Mouse (Mus musculus) limb, embryonic 15.5 days (tissue): Measurements from ENCODE around the gene Trmt10a. TPM values are rescaled to one million over a fixed set of nuclear protein-coding genes. Genes with fewer than 3 reads are reported as not detected.

ENCODE experiments used
- ATAC-seq: fragments of 200-750 bp; cut with Nextera tagmentation; 2 replicates; pipeline ENCODE4 v1.8.0; 2017; ENCODE audit warnings: low read depth, moderate TSS enrichment; ENCODE audit not compliant: insufficient number of reproducible peaks, low FRiP score, low TSS enrichment
- H3K27ac ChIP-seq: fragments of 300-500 bp; sonication (generic); 2 replicates; pipeline ENCODE4 v1.5.1; 2015; ENCODE audit warnings: moderate library complexity, mild to moderate bottlenecking, inconsistent platforms
- H3K27me3 ChIP-seq: fragments of 300-500 bp; sonication (generic); 2 replicates; pipeline ENCODE4 v1.6.1; 2015; ENCODE audit warnings: inconsistent platforms
- H3K36me3 ChIP-seq: fragments of 300-500 bp; sonication (generic); 2 replicates; pipeline ENCODE4 v1.6.1; 2015; ENCODE audit warnings: inconsistent platforms
- H3K4me1 ChIP-seq: fragments of 300-500 bp; sonication (generic); 2 replicates; pipeline ENCODE4 v1.6.1; 2015; ENCODE audit warnings: inconsistent platforms
- H3K4me2 ChIP-seq: fragments of 300-500 bp; sonication (generic); 2 replicates; pipeline ENCODE4 v1.6.1; 2015; ENCODE audit warnings: mild to moderate bottlenecking, inconsistent platforms
- H3K4me3 ChIP-seq: fragments of 300-500 bp; sonication (generic); 2 replicates; pipeline ENCODE4 v1.5.1; 2015; ENCODE audit warnings: mild to moderate bottlenecking, inconsistent platforms
- H3K9ac ChIP-seq: fragments of 300-500 bp; sonication (generic); 2 replicates; pipeline ENCODE4 v1.6.1; 2015; ENCODE audit warnings: inconsistent platforms
- H3K9me3 ChIP-seq: fragments of 300-500 bp; sonication (generic); 2 replicates; pipeline ENCODE4 v1.6.1; 2016; ENCODE audit warnings: inconsistent platforms
- WGBS: fragments of 180-500 bp; shearing (Covaris S2); methylation state at CpG from one replicate; pipeline ENCODE4 v1.1.7; 2015; 5-methylcytosine and 5-hydroxymethylcytosine counted together
- polyA plus RNA-seq: library from polyadenylated mRNA; unstranded; fragments of >200 nt; fragmentation: Nextera tagmentation; extraction: Ambion mirVana; gene quantifications from 2 replicates; pipeline ENCODE4 v1.2.1, GENCODE M21; 2015

Trmt10a gene
- polyA plus RNA-seq, result 9.0 and 9.9 TPM in 2 replicates

DNA sequence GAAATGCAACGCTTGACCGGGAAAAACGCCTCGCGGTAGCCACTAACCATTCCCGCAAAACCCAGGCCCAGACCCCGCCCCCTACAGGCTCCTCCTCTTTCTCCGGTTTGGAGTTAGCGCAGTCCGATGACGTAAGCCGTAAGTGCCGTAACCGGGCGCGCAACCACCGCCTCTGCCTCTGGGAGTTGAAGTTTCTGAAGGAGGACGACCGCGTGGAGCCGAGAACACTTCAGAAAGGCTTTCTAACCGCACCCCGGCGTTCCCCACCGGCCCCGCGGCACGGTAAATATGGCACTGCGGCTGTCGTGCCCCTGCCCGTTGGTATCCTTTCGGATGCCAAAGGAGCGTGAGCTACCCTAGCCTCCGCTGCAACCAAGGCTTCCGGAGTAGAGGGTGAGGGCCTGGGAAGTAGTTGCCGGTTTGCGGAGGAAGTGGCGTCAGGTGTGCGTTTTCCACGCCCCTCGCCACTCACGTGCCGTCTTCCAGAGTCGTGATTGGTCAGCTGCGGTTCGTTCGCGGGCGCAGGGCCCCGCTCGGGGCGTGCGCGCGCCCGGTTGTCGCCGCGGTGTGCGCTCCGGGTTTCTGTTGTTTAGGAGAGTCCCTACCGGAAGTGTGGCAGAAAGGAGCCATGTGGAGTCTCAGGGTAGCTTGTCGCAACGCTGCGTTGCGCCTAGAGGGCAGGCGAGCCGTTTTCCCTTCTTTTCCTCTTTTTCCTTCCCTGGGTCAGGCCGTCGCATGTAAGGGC lies at the start of gene Trmt10a:
Gene Trmt10a (plus strand): TSS at position 134 of the 745 bp plus-strand sequence.
- H3K27me3 ChIP-seq, result no peaks in the 10 kb centered on the region
- peaks cover 3% of the 10 kb centered on the region; the same call in 1 of the 2 replicates for H3K4me1 ChIP-seq
- under 1% methylated on average over 70 of the region's 70 CpGs for WGBS
- H3K27ac ChIP-seq, result peak within 1 kb of the TSS; percentile 100
- H3K9me3 ChIP-seq, result no peaks in the 10 kb centered on the region
- peak within 1 kb of the TSS; percentile 80 for H3K9ac ChIP-seq
- ATAC-seq, result peak; percentile 99
- peak within 1 kb of the TSS; percentile 59 for H3K4me2 ChIP-seq
- H3K4me3 ChIP-seq, result peak within 1 kb of the TSS; percentile 75
- no peaks in the 10 kb centered on the region for H3K36me3 ChIP-seq

DNA sequence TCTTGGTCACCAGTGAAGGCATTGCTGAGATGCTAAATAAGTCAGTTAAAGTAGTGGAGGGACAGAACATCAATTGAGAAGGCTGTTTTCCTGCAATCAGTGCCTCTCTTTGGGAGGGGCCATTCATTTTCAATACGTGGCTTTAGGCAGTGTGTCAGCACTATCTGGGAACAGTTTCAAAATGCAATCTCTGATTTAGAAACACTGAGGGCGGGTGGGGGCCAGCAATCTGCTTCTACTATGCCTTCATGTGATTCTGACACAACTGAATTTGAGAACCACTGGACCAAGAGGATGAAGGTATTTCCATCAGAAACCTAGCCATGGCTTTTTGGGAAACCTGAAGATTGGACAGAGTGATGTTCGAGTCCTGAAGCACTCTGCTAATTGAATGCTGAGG lies 47.9 kb upstream of the Trmt10a start:
- Histone ChIP-seq H3K27ac (no peak overlapping the region), H3K4me2 (no peak overlapping the region), H3K9me3 (no peaks in the 10 kb centered on the region), H3K4me3 (no peak overlapping the region), H3K36me3 (no peaks in the 10 kb centered on the region), H3K27me3 (no peaks in the 10 kb centered on the region), H3K4me1 (no peaks in the 10 kb centered on the region; the same call in 1 of the 2 replicates), H3K9ac (no peak overlapping the region)
- no peak for ATAC-seq
- WGBS, result 70% methylated on average over 3 of the region's 3 CpGs

DNA sequence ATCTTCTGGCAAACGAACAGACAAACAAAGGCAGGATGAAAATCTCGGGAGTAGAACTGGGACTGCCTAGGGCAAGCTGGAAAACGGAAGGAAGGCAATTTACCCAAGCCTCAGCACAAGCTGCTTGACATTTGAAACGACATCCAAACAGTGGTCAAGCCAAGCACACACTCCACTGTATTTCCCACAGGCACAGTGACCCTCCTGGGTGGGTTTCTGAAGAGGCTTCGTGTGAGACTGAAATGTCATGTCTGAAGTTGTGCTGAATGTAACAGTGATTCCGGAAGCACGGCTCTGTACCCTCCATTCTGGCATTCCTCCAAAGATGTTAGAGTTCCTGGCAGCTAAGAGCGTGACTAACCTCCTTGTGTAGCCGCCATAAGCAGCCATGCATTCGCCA lies 47.5 kb upstream of the Trmt10a start:
- no peak for ATAC-seq
- Histone ChIP-seq H3K4me3 (no peak overlapping the region), H3K4me1 (no peaks in the 10 kb centered on the region; the same call in 1 of the 2 replicates), H3K4me2 (no peak overlapping the region), H3K9me3 (no peaks in the 10 kb centered on the region), H3K27me3 (no peaks in the 10 kb centered on the region), H3K27ac (no peak overlapping the region), H3K36me3 (no peaks in the 10 kb centered on the region), H3K9ac (no peak overlapping the region)
- WGBS, result 66% methylated on average over 10 of the region's 10 CpGs

DNA sequence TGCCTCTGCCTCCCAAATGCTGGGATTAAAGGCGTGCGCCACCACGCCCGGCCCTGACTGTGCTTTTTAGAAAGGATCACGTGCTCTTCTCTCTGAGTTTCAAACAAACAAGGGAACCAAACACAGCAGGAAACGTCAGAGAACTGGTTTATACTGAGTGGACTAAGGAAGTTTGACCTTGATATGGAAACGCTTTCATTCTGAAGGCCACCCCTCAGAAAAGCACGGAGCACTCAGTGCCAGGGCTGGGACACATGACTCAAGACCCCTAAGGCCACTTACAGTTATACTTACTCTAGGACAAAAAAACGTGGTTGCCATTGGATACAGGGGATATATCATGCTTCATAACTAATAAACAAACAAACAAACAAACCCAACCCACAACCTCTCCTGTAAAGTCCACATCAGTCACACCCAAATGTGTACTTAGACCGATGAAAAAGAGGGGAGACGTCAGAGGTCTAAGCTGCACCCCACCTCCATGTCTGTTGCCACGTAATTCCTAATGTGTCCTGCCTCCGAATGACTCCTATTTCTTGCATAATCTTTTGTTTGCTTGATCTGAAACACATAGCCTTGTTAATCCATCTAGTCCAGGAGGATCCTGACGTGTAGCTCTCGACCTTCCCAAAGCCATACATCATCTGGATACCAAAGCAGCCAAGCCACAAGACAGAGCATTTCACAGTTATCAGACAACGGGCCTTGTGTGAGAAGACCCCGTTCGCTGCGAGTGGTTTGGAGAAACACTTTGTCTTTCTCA lies 46.8 kb upstream of the Trmt10a start:
- Histone ChIP-seq H3K27ac (no peak overlapping the region), H3K4me2 (no peak overlapping the region), H3K4me1 (no peaks in the 10 kb centered on the region; the same call in 1 of the 2 replicates), H3K9me3 (no peaks in the 10 kb centered on the region), H3K4me3 (no peak overlapping the region), H3K36me3 (no peaks in the 10 kb centered on the region), H3K9ac (no peak overlapping the region), H3K27me3 (no peaks in the 10 kb centered on the region)
- no peak for ATAC-seq
- WGBS, result 88% methylated on average over 19 of the region's 19 CpGs

DNA sequence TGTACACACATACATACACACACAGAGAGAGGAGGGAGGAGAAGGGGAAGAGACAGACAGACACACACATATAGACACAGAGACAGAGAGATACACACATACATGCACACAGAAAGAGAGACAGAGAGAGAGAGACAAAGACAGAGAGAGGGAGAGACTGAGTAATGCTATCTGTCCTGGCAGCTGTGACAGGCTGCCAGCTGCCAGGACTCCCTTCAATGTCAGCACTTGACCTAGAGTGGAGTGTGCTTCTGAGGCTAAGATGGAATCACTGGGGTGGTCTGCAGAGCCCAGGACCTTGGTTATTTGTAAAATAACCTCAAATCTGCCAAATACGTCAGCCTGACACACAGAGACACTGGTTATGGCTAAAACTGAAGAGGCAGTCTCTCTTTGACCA lies 45.5 kb upstream of the Trmt10a start:
- 73% methylated on average over 1 of the region's 1 CpGs for WGBS
- no peaks in the 10 kb centered on the region; the same call in 1 of the 2 replicates for H3K4me1 ChIP-seq
- no peak overlapping the region for H3K9ac ChIP-seq
- H3K4me2 ChIP-seq, result no peak overlapping the region
- no peak for ATAC-seq
- no peaks in the 10 kb centered on the region for H3K27me3 ChIP-seq
- no peaks in the 10 kb centered on the region for H3K9me3 ChIP-seq
- H3K36me3 ChIP-seq, result no peaks in the 10 kb centered on the region
- H3K4me3 ChIP-seq, result no peak overlapping the region
- H3K27ac ChIP-seq, result no peak overlapping the region

DNA sequence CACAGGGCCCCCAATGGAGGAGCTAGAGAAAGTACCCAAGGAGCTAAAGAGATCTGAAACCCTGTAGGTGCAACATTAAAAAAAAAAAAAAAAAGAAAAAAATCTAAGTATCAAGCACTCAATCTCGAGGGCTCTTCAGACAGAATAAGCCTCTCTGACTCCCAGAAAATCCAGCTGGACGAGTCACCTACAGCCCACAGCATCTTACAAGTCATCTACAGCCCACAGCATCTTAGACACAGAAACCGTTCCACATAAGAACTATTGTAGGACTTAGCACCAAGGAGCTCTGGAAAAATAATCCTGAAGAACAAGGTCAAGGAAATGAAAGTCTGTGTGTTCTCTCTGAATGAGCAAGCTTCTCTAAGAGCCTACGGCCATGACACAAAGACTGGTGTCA lies 41.3 kb upstream of the Trmt10a start:
- no peaks in the 10 kb centered on the region for H3K9me3 ChIP-seq
- H3K27me3 ChIP-seq, result no peaks in the 10 kb centered on the region
- ATAC-seq, result no peak
- no peak overlapping the region for H3K4me2 ChIP-seq
- H3K27ac ChIP-seq, result no peak overlapping the region
- 88% methylated on average over 4 of the region's 4 CpGs for WGBS
- no peaks in the 10 kb centered on the region for H3K36me3 ChIP-seq
- no peak overlapping the region for H3K4me3 ChIP-seq
- H3K4me1 ChIP-seq, result no peaks in the 10 kb centered on the region
- H3K9ac ChIP-seq, result no peak overlapping the region

DNA sequence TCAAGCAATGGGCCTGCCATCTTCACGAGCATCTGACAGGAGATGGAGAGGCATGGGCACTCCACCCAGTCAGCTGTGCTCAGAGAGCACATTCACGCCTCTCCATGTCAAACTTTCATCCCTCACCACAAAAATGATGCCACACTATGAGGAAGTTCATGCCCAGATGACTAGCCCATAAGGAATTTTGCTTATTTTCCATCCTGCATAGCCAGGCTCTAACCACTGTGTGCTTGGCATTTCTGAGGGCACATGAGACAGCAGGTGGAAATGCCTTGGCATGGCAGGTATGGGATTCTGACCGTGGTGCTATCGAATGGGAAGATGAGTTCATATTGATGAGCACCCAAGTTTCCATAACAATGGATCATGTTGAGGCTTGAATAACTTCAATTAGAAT lies 39.6 kb upstream of the Trmt10a start:
- H3K27me3 ChIP-seq, result no peaks in the 10 kb centered on the region
- no peaks in the 10 kb centered on the region for H3K36me3 ChIP-seq
- H3K9me3 ChIP-seq, result no peaks in the 10 kb centered on the region
- H3K27ac ChIP-seq, result no peak overlapping the region
- WGBS, result 88% methylated on average over 4 of the region's 4 CpGs
- no peak for ATAC-seq
- H3K4me1 ChIP-seq, result no peaks in the 10 kb centered on the region
- no peak overlapping the region for H3K4me2 ChIP-seq
- H3K9ac ChIP-seq, result no peak overlapping the region
- no peak overlapping the region for H3K4me3 ChIP-seq

DNA sequence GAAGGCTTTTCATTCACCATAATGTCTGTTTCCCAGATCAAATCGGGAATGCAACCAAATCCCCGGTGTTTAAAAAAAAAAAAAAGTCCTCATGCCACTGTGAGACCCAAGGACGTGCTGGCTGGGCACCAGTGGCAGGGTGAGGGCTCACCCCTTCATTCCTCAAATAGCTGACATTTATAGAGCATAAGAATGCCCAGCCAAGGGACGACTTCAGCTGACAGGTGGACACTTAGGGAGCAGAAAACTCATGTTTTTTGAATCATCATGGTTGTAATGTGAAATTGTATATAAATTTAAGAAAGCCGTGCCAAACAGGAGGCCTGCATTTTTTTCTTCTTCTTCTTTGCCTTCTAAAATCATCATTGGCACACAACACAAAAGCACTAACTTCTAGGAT lies 38.2 kb upstream of the Trmt10a start:
- Histone ChIP-seq H3K4me2 (no peak overlapping the region), H3K27ac (no peak overlapping the region), H3K4me1 (no peaks in the 10 kb centered on the region), H3K36me3 (no peaks in the 10 kb centered on the region), H3K4me3 (no peak overlapping the region), H3K9ac (no peak overlapping the region), H3K27me3 (no peaks in the 10 kb centered on the region), H3K9me3 (no peaks in the 10 kb centered on the region)
- no peak for ATAC-seq
- WGBS, result 61% methylated on average over 5 of the region's 5 CpGs

DNA sequence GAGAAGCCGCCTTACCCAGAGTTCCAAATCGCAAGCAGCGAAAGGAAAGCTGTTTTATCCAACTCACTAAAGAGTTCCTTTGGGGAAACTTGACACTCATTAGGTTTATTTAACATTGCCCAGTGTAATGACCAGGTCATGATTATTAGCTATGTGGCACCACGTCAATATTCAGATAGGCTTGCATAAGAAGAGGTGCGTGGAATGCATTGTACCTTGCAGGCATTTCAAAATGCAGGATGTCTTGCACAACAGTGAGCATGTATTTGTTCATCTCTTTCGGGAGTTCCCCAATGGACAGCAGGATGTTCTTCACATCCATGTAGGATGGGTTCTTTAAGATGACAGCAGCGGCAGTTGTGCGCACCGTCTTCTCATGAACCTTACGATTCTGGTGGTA lies 36.4 kb upstream of the Trmt10a start:
- WGBS, result 89% methylated on average over 10 of the region's 10 CpGs
- Histone ChIP-seq H3K27me3 (no peaks in the 10 kb centered on the region), H3K9ac (no peak overlapping the region), H3K36me3 (no peaks in the 10 kb centered on the region), H3K27ac (no peak overlapping the region), H3K4me1 (no peaks in the 10 kb centered on the region), H3K9me3 (no peaks in the 10 kb centered on the region), H3K4me2 (no peak overlapping the region), H3K4me3 (no peak overlapping the region)
- ATAC-seq, result no peak

DNA sequence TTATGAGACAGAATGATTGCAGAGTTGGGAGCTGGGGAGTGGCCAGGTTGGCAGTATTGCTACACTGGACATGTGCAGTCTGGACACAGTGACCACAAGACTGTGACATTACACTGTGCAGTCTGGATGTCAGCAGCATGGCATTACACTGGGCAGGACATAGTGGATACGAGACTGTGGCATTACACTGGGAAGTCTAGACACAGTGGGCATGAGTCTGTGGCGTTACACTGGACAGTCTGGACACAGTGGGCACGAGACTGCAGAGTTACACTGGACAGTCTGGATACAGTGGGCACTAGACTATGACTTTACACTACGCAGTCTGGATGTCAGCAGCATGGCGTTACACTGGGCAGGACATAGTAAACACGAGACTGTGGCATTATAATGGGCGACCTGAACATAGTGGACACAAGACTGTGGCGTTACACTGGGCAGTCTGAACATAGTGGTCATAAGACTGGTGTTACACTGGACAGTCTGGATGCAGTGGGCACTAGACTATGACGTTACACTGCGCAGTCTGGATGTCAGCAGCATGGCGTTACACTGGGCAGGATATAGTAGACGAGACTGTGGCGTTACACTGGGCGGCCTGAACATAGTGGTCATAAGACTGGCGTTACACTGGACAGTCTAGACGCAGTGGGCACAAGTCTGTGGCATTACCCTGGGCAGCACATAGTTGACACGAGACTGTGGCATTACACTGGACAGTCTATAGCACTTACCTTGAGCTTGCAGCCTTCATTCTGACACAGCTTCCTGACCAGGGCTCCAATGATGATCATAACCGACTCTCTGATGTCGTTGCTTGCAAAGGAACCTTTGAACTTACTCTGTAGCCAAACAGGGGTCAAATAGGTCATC lies 32.1 kb upstream of the Trmt10a start:
- 0 out of 2 replicates have a peak, but pooled peaks have one; percentile 55 for ATAC-seq
- Histone ChIP-seq H3K9ac (no peak overlapping the region), H3K36me3 (no peaks in the 10 kb centered on the region), H3K27ac (no peak overlapping the region), H3K4me2 (no peak overlapping the region), H3K27me3 (no peaks in the 10 kb centered on the region), H3K4me1 (no peaks in the 10 kb centered on the region), H3K4me3 (no peak overlapping the region), H3K9me3 (no peaks in the 10 kb centered on the region)
- 91% methylated on average over 19 of the region's 19 CpGs for WGBS

DNA sequence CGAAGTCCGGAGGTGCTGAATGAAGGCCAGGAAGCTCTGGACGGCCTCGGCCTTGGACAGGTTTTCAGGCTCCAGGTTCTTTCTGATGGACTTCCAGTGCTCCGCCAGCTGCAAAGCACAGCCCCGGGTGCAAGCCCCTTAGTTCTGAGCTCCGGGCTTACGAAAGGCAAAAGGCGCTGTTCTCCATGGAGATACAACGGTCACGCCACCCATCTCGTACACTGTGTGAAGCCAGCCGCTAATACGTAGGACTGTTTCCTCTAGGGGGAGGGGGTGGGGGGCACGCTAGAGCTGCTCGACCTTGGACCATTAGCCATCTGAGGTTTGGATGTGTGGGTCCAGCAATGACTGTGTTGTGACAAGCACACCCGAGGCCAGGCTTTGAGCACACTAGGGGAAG lies 29.1 kb upstream of the Trmt10a start:
- H3K27me3 ChIP-seq, result no peaks in the 10 kb centered on the region
- H3K9me3 ChIP-seq, result no peaks in the 10 kb centered on the region
- H3K4me2 ChIP-seq, result no peak overlapping the region
- H3K4me1 ChIP-seq, result no peaks in the 10 kb centered on the region
- H3K4me3 ChIP-seq, result no peak overlapping the region
- no peaks in the 10 kb centered on the region for H3K36me3 ChIP-seq
- no peak overlapping the region for H3K9ac ChIP-seq
- no peak for ATAC-seq
- no peak overlapping the region for H3K27ac ChIP-seq
- WGBS, result 82% methylated on average over 17 of the region's 17 CpGs
